Mouse (Mus musculus) C2C12 (cell line): ENCODE results near the gene Slc41a1. TPM values are rescaled to one million over a fixed set of nuclear protein-coding genes. Genes with fewer than 3 reads are reported as not detected.

ENCODE experiments used
- H3K27me3 ChIP-seq: one replicate; pipeline ENCODE4 v1.6.1; 2011; ENCODE audit not compliant: control insufficient read depth, insufficient read depth, insufficient read length
- H3K36me3 ChIP-seq: one replicate; pipeline ENCODE4 v1.6.1; 2011; ENCODE audit not compliant: control insufficient read depth, insufficient read depth
- H3K4me3 ChIP-seq: one replicate; pipeline ENCODE4 v1.5.1; 2011; ENCODE audit warnings: mild to moderate bottlenecking, control low read depth; ENCODE audit not compliant: poor library complexity, insufficient read depth, severe bottlenecking
- H3K79me2 ChIP-seq: one replicate; pipeline ENCODE4 v1.6.1; 2011; ENCODE audit not compliant: control insufficient read depth, insufficient read depth
- H3K79me3 ChIP-seq: one replicate; pipeline ENCODE4 v1.6.1; 2011; ENCODE audit warnings: low read depth, control low read depth
- H3ac ChIP-seq: one replicate; pipeline ENCODE3; 2011; ENCODE audit warnings: low read depth; ENCODE audit not compliant: control insufficient read depth, insufficient read length
- CEBPB ChIP-seq: IDR thresholded peaks from one replicate; pipeline ENCODE4 v1.6.1; 2011; ENCODE audit warnings: low read depth, mild to moderate bottlenecking, control low read depth, moderate library complexity
- CTCF ChIP-seq: IDR thresholded peaks from one replicate; pipeline ENCODE4 v1.5.1; 2011; ENCODE audit not compliant: control insufficient read depth, insufficient read depth, insufficient read length
- FOSL1 ChIP-seq: IDR thresholded peaks from one replicate; pipeline ENCODE4 v1.8.0; 2011; ENCODE audit warnings: mild to moderate bottlenecking, low read length; ENCODE audit not compliant: poor library complexity, insufficient read depth, severe bottlenecking
- MAX ChIP-seq: IDR thresholded peaks from one replicate; pipeline ENCODE4 v1.6.1; 2011; ENCODE audit warnings: mild to moderate bottlenecking, control low read depth
- MYOD1 ChIP-seq: IDR thresholded peaks from one replicate; pipeline ENCODE4 v1.6.1; 2011; ENCODE audit warnings: low read depth; ENCODE audit not compliant: control insufficient read depth, insufficient read length
- MYOG ChIP-seq: IDR thresholded peaks from one replicate; pipeline ENCODE4 v1.6.1; 2011; ENCODE audit not compliant: control insufficient read depth, insufficient read length; ENCODE audit errors: extremely low read depth
- USF1 ChIP-seq: IDR thresholded peaks from one replicate; pipeline ENCODE4 v1.6.1; 2011; ENCODE audit warnings: low read depth, mild to moderate bottlenecking, control low read depth, moderate library complexity
- polyA plus RNA-seq: library from polyadenylated mRNA; unstranded; fragments of >200 nt; fragmentation: generic; extraction: Trizol; gene quantifications from one replicate; pipeline ENCODE4 v1.2.1, GENCODE M21; 2012; ENCODE audit warnings: missing spikeins

Slc41a1 gene
- polyA plus RNA-seq, 1 experiment: 6.7 TPM

GRCm38 (mm10) chr1:131879816-131880215, 52.5 kb downstream of the Slc41a1 start:
- Histone ChIP-seq H3K27me3 (peaks cover 3% of the 10 kb centered on the region), H3ac (no peak overlapping the region), H3K4me3 (no peak overlapping the region), H3K36me3 (no peaks in the 10 kb centered on the region), H3K79me3 (no peaks in the 10 kb centered on the region), H3K79me2 (no peaks in the 10 kb centered on the region)
- no peak for TF ChIP-seq MAX
- TF ChIP-seq MYOD1: no peak
- TF ChIP-seq USF1: no peak
- TF ChIP-seq FOSL1: no peak
- TF ChIP-seq CTCF: no peak
- TF ChIP-seq CEBPB: no peak
- no peak for TF ChIP-seq MYOG

DNA sequence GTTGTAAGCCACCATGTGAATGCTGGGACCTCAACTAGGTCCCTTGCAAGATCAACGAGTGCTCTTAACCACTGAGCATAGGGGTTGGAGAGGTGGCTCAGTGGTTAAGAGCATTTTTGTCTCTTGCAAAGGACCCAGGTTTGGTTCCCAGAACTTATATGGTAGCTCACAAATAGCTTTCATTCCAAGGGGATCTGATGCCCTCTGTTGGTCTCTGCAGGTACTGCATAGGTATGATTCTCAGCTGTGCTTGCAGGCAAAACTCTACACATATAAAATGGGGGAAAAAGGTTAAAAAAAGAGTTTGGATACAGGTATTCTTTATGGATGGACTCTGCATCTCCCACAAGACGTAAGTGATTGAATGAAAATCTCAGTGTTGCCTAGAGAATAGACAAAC, 55.5 kb downstream of the Slc41a1 start:
- H3K36me3 ChIP-seq: no peaks in the 10 kb centered on the region
- H3ac ChIP-seq: no peak overlapping the region
- H3K27me3 ChIP-seq: peaks cover 4% of the 10 kb centered on the region
- no peak overlapping the region for H3K4me3 ChIP-seq
- no peaks in the 10 kb centered on the region for H3K79me3 ChIP-seq
- no peaks in the 10 kb centered on the region for H3K79me2 ChIP-seq
- TF ChIP-seq MYOG: no peak
- no peak for TF ChIP-seq USF1
- no peak for TF ChIP-seq CEBPB
- TF ChIP-seq MYOD1: no peak
- TF ChIP-seq CTCF: no peak
- no peak for TF ChIP-seq FOSL1
- no peak for TF ChIP-seq MAX

DNA sequence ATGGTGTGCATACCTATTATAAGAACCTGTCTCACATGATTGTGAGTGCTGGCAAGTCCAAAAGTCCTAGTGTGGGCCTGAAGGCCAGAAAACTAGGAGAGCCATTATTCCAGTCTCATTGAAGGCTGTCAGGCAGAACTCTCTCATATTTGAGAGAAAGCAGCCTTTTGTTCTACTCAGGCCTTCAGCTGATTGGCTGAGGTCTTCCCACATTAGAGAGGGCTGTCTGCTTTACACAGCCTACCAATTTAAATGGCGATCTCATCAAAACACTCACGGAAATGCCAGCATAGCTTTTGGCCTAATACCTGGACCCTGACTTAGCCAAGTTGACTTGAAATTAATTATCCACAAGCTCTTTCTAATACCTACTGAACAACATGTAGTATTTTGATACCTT, 58.9 kb downstream of the Slc41a1 start:
- TF ChIP-seq FOSL1 (no peak), MYOG (no peak), MAX (no peak), CTCF (no peak)

GRCm38 (mm10) chr1:131886641-131887040, 59.3 kb downstream of the Slc41a1 start:
- Histone ChIP-seq H3K79me3 (no peaks in the 10 kb centered on the region), H3K36me3 (no peaks in the 10 kb centered on the region), H3K27me3 (peaks cover 8% of the 10 kb centered on the region), H3K4me3 (no peak overlapping the region), H3K79me2 (no peaks in the 10 kb centered on the region), H3ac (no peak overlapping the region)
- no peak for TF ChIP-seq MYOG
- TF ChIP-seq MAX: no peak
- TF ChIP-seq CEBPB: no peak
- TF ChIP-seq MYOD1: no peak
- TF ChIP-seq FOSL1: no peak
- no peak for TF ChIP-seq CTCF
- TF ChIP-seq USF1: no peak

More for the DNA sequence above, 58.9 kb downstream of the Slc41a1 start:
- no peaks in the 10 kb centered on the region for H3K36me3 ChIP-seq
- H3K79me2 ChIP-seq: no peaks in the 10 kb centered on the region
- peaks cover 8% of the 10 kb centered on the region for H3K27me3 ChIP-seq
- H3K79me3 ChIP-seq: no peaks in the 10 kb centered on the region
- H3ac ChIP-seq: no peak overlapping the region
- H3K4me3 ChIP-seq: no peak overlapping the region

DNA sequence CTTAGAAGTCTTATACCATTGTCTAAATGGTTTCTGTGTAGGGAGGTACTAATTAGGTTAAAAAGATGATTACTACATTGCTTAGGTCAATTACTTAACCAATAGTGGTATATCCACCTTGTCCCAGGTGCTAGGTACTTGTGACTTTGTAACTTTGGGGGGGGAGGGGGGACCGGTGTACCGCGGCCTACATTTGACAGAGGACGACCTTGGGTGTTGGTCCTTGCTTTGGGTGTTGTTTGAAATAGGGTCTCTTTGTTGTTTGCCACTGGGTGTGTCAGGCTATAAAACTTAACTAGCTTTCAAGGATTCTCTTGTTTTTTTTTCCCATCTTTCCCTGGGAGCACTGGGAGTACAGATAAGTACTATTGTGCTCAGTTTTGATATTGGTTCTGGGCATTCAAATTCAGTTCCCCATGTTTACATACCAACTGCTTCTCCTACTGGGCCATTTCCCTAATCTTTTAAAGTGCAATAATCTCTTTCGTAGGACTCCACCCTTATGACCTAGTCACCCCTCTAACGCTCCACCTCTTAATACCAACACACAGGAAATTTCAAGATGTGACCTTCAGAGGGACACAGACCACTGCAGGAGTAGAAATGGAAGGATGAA, 62.9 kb downstream of the Slc41a1 start:
- Histone ChIP-seq H3K4me3 (no peak overlapping the region), H3K79me2 (no peaks in the 10 kb centered on the region), H3K27me3 (peaks cover 8% of the 10 kb centered on the region), H3K79me3 (no peaks in the 10 kb centered on the region), H3ac (no peak overlapping the region), H3K36me3 (no peaks in the 10 kb centered on the region)
- TF ChIP-seq CTCF (no peak), USF1 (no peak), CEBPB (no peak), FOSL1 (no peak), MYOD1 (no peak), MYOG (no peak), MAX (no peak)

GRCm38 (mm10) chr1:131891436-131891835, 64.1 kb downstream of the Slc41a1 start:
- Histone ChIP-seq H3K79me2 (no peaks in the 10 kb centered on the region), H3K27me3 (peaks cover 8% of the 10 kb centered on the region), H3K79me3 (no peaks in the 10 kb centered on the region), H3ac (no peak overlapping the region), H3K4me3 (no peak overlapping the region), H3K36me3 (no peaks in the 10 kb centered on the region)
- no peak for TF ChIP-seq CTCF
- no peak for TF ChIP-seq FOSL1
- TF ChIP-seq CEBPB: no peak
- TF ChIP-seq USF1: no peak
- TF ChIP-seq MAX: no peak
- TF ChIP-seq MYOG: no peak
- TF ChIP-seq MYOD1: no peak
